Mouse (Mus musculus) forebrain, embryonic 10.5 days (tissue): ENCODE data around the gene Vwa3b. TPM values are rescaled to one million over a fixed set of nuclear protein-coding genes. Genes with fewer than 3 reads are reported as not detected.

Experiments used
- polyA plus RNA-seq: library from polyadenylated mRNA; unstranded; fragments of >200 nt; fragmentation: Nextera tagmentation; extraction: Ambion mirVana; gene quantifications from 2 replicates; pipeline ENCODE4 v1.2.1, GENCODE M21; 2016

Gene Vwa3b
- polyA plus RNA-seq, 1 experiment from 2014 or later = 0.16 TPM

Other genes starting within 250 kb of the Vwa3b start
- 12.2 and 13.0 TPM in 2 replicates for gene Tmem131, start 82.9 kb upstream of the Vwa3b start, polyA plus RNA-seq
- gene Cnga3, start 187.8 kb downstream of the Vwa3b start, polyA plus RNA-seq = 0.04 TPM in 1 of 2 replicates, not detected in the other